Mouse (Mus musculus) heart, embryonic 12.5 days (tissue): Measurements from ENCODE around the gene Minos1. TPM values are rescaled to one million over a fixed set of nuclear protein-coding genes. Genes with fewer than 3 reads are reported as not detected.

ENCODE experiments used
- ATAC-seq: fragments of 200-750 bp; cut with Nextera tagmentation; 2 replicates; pipeline ENCODE4 v1.8.0; 2017; ENCODE audit warnings: moderate TSS enrichment, moderate library complexity; ENCODE audit not compliant: insufficient number of reproducible peaks, low FRiP score
- H3K27ac ChIP-seq: fragments of 300-500 bp; sonication (generic); 2 replicates; pipeline ENCODE4 v1.5.1; 2016; ENCODE audit warnings: mild to moderate bottlenecking, moderate library complexity; ENCODE audit not compliant: poor library complexity, severe bottlenecking
- H3K27me3 ChIP-seq: fragments of 300-500 bp; sonication (generic); replicated peaks from 2 replicates; pipeline ENCODE4 v1.6.1; 2016; ENCODE audit warnings: mild to moderate bottlenecking, moderate library complexity
- H3K36me3 ChIP-seq: fragments of 300-500 bp; sonication (generic); 2 replicates; pipeline ENCODE4 v1.6.1; 2016; ENCODE audit warnings: mild to moderate bottlenecking, moderate library complexity
- H3K4me1 ChIP-seq: fragments of 300-500 bp; sonication (generic); replicated peaks from 2 replicates; pipeline ENCODE4 v1.6.1; 2016; ENCODE audit warnings: mild to moderate bottlenecking
- H3K4me2 ChIP-seq: fragments of 300-500 bp; sonication (generic); 2 replicates; pipeline ENCODE4 v1.6.1; 2016; ENCODE audit warnings: mild to moderate bottlenecking, moderate library complexity
- H3K4me3 ChIP-seq: fragments of 300-500 bp; sonication (generic); 2 replicates; pipeline ENCODE4 v1.5.1; 2016; ENCODE audit warnings: mild to moderate bottlenecking
- H3K9ac ChIP-seq: fragments of 300-500 bp; sonication (generic); 2 replicates; pipeline ENCODE4 v1.6.1; 2016; ENCODE audit warnings: mild to moderate bottlenecking, moderate library complexity
- H3K9me3 ChIP-seq: fragments of 300-500 bp; sonication (generic); replicated peaks from 2 replicates; pipeline ENCODE4 v1.6.1; 2016; ENCODE audit warnings: mild to moderate bottlenecking, moderate library complexity
- WGBS: fragments of 180-500 bp; shearing (Covaris S2); methylation state at CpG from one replicate; pipeline ENCODE4 v1.1.7; 2016; 5-methylcytosine and 5-hydroxymethylcytosine counted together
- polyA plus RNA-seq: library from polyadenylated mRNA; unstranded; fragments of >200 nt; fragmentation: Nextera tagmentation; extraction: Ambion mirVana; gene quantifications from 2 replicates; pipeline ENCODE4 v1.2.1, GENCODE M21; 2016

The Minos1 gene
- polyA plus RNA-seq = 682 and 719 TPM in 2 replicates

DNA sequence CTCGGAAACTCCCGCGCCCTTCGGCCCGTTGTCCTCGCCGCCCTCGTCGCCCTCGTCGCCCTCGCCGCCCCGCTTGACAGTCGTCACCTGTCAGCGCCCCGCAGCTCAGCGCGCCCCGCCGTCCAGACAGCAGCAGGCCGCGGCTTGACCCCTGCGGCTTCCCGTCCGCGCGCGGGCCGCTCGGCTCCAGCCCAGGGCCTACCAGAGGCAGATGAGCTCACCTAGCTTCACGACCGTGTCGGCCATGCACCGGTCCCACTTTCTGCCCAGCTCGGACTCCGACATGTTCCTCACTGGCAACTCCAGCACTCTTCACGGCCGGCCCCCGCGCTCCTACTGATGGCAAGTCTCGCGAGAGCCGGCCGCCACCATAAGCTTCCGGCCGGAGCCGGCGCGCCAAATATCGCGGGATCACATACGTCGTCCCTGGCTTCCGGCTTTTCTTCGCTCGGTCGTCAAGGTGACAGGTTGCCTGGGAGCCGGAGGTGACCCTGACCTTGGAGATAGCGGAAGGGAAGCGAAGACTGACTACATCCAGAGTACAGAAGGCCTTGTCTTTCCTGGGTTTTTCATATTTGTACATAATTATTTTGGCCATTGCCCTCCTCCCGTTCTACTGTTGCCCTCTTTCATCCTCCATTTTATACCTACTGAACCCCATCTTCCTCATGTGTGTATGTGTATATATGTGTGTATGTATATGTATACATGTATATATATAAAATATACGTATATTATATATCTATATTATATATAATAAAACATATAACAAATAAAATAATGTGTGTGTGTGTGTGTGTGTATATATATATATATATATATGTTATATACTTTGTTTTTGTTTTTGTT, at the start of gene Minos1:
Gene Minos1, minus strand, starts transcription at position 413 of the 849 bp plus-strand sequence.
- peak; percentile 98 for ATAC-seq
- H3K4me2 ChIP-seq = peak within 1 kb of the TSS; percentile 85
- H3K27me3 ChIP-seq = no peaks in the 10 kb centered on the region
- peak within 1 kb of the TSS; percentile 93 for H3K27ac ChIP-seq
- H3K4me3 ChIP-seq = peak within 1 kb of the TSS; percentile 92
- peaks cover 9% of the 10 kb centered on the region for H3K9me3 ChIP-seq
- peak within 1 kb of the TSS; percentile 90 for H3K9ac ChIP-seq
- under 1% methylated on average over 63 of the region's 63 CpGs for WGBS
- H3K36me3 ChIP-seq = peaks cover 9% of the 10 kb centered on the region
- H3K4me1 ChIP-seq = peaks cover 19% of the 10 kb centered on the region

DNA sequence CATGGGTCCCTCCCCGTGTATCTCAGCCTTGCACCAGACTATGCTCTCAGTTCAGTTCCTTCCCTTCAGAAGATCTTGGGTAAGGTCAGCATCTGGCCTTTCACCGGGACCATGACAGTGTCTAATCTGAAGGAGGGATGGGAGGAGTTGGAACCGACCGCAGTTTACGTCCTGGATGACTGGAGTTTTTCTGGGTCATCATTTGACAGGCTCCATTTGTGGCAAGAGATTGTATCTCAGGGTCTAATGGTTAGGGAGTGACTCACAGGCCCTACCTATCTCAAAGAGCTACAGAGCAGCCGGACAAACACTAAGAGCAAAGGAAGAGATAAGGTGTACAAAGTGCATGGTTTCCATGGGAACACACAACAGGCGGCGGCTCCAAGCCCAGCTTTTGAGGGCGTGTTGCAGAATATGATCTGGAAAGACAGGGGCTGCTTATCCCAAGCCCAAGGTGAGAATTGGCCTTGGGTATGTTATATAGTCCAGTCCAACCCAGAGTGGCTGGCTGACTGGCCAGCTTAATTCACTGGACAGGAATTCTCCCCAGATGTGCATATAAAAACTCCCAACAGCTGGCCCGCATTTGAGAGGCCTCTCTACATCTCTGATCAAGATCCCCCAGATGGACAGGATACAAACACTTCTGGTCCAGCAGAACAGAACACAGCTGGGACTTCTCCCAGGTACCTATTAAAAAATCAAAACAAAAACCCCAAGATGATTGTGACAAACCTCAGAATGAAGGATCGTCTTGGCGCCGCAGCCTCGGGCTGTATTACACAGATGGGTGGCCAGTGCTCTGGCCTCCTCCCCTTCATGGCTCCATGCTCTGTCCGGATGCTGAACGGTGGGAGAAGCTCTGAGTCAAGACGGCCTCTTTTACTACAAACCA, 49.1 kb upstream of the Minos1 start:
- no peak overlapping the region for H3K27ac ChIP-seq
- H3K4me3 ChIP-seq = no peak overlapping the region
- peaks cover 11% of the 10 kb centered on the region for H3K4me1 ChIP-seq
- H3K27me3 ChIP-seq = no peaks in the 10 kb centered on the region
- no peaks in the 10 kb centered on the region for H3K36me3 ChIP-seq
- ATAC-seq = peak; percentile 73
- peaks cover 3% of the 10 kb centered on the region; the same call in 1 of the 2 replicates for H3K9me3 ChIP-seq
- H3K9ac ChIP-seq = no peak overlapping the region
- H3K4me2 ChIP-seq = no peak overlapping the region
- 46% methylated on average over 17 of the region's 17 CpGs for WGBS

GRCm38 (mm10) chr4:139179218-139179617, 48.3 kb upstream of the Minos1 start:
- 84% methylated on average over 2 of the region's 2 CpGs for WGBS
- Histone ChIP-seq H3K9ac (no peak overlapping the region), H3K9me3 (peaks cover 3% of the 10 kb centered on the region; the same call in 1 of the 2 replicates), H3K36me3 (no peaks in the 10 kb centered on the region), H3K27ac (no peak overlapping the region), H3K27me3 (no peaks in the 10 kb centered on the region; the same call in 1 of the 2 replicates), H3K4me3 (no peak overlapping the region), H3K4me2 (no peak overlapping the region), H3K4me1 (peaks cover 11% of the 10 kb centered on the region)
- ATAC-seq = no peak

DNA sequence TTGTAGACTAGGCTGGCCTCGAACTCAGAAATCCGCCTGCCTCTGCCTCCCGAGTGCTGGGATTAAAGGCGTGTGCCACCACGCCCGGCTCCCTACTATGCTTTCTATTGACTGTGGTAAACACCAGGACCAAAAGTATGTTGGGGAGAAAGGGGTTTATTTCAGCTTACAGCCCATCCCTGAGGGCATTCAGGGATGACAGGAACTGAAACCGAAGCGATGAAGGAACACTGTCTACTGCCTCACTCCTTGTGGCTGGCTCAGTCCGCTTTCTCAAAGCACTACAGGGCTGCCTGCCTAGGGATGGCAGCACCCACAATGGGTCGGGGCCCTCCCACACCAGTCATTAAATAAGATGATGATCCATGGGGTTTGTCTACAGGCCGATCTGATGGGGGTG, 47.5 kb upstream of the Minos1 start:
- no peak overlapping the region for H3K4me3 ChIP-seq
- no peak for ATAC-seq
- no peak overlapping the region for H3K27ac ChIP-seq
- no peaks in the 10 kb centered on the region; the same call in 1 of the 2 replicates for H3K27me3 ChIP-seq
- no peaks in the 10 kb centered on the region for H3K36me3 ChIP-seq
- H3K9ac ChIP-seq = no peak overlapping the region
- H3K4me1 ChIP-seq = peaks cover 11% of the 10 kb centered on the region
- H3K9me3 ChIP-seq = peaks cover 3% of the 10 kb centered on the region; the same call in 1 of the 2 replicates
- no peak overlapping the region for H3K4me2 ChIP-seq
- WGBS = 90% methylated on average over 11 of the region's 11 CpGs

DNA sequence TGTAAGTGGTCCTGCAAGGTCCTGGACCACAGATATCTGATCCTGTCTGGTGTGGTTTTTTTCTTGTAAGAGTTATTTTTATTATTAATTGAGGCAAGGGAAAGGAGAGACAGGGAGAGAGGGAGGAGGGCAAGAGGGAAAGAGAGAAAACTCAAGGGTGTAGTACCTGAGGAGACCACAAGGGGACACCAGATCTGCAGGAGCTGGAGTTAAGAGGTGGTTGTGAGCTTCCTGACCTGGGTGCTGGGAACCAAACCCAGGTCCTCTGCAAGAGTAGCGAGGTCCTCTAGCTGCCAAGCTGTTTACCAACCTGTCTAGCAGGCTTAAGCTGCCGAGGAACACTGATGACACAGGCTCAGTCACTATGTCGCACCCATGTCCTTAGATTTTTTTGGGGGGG, 47.0 kb upstream of the Minos1 start:
- H3K9ac ChIP-seq = no peak overlapping the region
- H3K27me3 ChIP-seq = no peaks in the 10 kb centered on the region; the same call in 1 of the 2 replicates
- H3K9me3 ChIP-seq = peaks cover 3% of the 10 kb centered on the region; the same call in 1 of the 2 replicates
- 87% methylated on average over 3 of the region's 3 CpGs for WGBS
- no peak overlapping the region for H3K4me2 ChIP-seq
- H3K4me3 ChIP-seq = no peak overlapping the region
- H3K4me1 ChIP-seq = peaks cover 11% of the 10 kb centered on the region
- H3K36me3 ChIP-seq = no peaks in the 10 kb centered on the region
- no peak overlapping the region for H3K27ac ChIP-seq
- no peak for ATAC-seq

- Histone ChIP-seq H3K9ac (no peak overlapping the region), H3K27me3 (no peaks in the 10 kb centered on the region; the same call in 1 of the 2 replicates), H3K4me3 (no peak overlapping the region), H3K36me3 (no peaks in the 10 kb centered on the region), H3K4me1 (peaks cover 11% of the 10 kb centered on the region), H3K27ac (no peak overlapping the region), H3K9me3 (peaks cover 3% of the 10 kb centered on the region; the same call in 1 of the 2 replicates), H3K4me2 (no peak overlapping the region)
- 56% methylated on average over 6 of the region's 6 CpGs for WGBS
- no peak for ATAC-seq
Measured at GRCm38 (mm10) chr4:139176023-139176422, 45.1 kb upstream of the Minos1 start.

DNA sequence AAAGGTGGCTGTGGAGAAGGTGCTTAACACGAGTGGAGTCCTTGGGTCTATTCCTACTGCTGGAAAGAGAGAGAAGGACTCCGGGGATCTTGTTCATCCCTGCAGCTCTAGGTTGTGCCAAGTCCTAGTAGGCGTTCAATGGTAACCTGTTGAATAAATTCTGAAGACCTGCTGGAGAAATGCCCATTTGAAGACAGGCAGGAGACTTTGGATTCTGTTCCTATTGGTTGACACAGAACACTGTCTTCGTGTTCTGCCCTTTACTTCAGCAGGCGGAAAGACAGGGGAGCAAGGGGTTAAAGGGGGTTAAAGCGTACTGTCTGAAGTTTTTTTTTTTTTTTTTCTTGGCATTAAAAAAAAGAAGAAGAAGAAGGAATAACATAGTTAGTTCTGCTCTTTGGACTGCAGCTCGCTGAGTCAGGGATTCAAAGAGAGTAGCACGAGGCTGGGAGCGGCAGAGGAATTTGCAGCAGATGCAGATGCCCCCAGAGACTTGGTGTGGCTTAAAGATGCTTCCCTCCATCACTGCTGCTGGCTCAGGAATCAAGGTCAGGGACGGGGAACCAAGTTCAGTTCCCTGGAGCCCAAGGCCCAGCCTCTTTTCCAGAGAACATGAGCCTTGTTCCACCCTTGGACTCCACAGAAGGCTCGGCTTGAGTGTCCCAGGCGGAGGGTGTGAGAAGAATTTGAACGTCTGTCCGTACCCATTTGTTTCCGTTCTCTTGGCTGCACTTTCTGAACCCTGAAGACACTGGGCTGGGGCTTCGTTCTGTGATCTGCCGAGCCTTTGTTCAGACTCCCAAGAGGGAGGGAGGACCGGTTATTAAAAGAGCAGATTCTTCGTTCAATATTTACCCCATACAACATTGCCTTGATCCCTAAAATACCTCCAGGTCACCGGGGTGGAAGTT, 44.4 kb upstream of the Minos1 start:
- no peaks in the 10 kb centered on the region; the same call in 1 of the 2 replicates for H3K27me3 ChIP-seq
- H3K36me3 ChIP-seq = no peaks in the 10 kb centered on the region
- peaks cover 9% of the 10 kb centered on the region for H3K4me1 ChIP-seq
- no peak for ATAC-seq
- H3K9ac ChIP-seq = no peak overlapping the region
- 53% methylated on average over 20 of the region's 20 CpGs for WGBS
- no peak overlapping the region for H3K4me3 ChIP-seq
- no peak overlapping the region for H3K27ac ChIP-seq
- H3K4me2 ChIP-seq = no peak overlapping the region
- H3K9me3 ChIP-seq = peaks cover 3% of the 10 kb centered on the region; the same call in 1 of the 2 replicates

DNA sequence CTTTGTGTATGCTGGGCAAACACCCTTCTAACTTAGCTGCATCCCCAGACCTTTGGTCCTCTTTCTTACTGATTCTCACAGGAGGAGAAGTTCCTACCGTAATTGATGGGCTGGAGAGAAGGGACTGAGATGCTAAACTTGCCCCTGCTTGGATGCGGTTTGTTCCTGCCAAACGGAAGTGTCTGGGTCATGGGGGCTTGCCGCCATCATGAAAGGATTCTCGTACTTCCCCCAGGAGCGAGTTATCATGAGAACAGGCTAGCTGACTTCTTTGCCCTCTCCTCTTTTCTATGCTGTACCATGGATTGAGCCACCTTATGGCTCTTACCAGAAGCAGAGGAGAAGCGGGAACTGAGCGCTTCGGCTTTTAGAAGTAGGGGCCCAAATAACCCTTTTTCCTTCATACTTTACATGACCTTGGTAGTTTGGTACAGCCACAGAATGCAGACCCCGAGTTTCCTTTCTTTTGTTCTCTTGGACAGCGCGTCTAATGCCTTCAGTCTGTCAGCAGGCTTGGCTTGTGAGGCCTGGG, 38.9 kb upstream of the Minos1 start:
- Histone ChIP-seq H3K27ac (no peak overlapping the region), H3K4me3 (no peak overlapping the region), H3K4me1 (peaks cover 9% of the 10 kb centered on the region; the same call in 1 of the 2 replicates), H3K4me2 (no peak overlapping the region), H3K9me3 (no peaks in the 10 kb centered on the region), H3K27me3 (no peaks in the 10 kb centered on the region; the same call in 1 of the 2 replicates), H3K9ac (no peak overlapping the region), H3K36me3 (no peaks in the 10 kb centered on the region)
- no peak for ATAC-seq
- WGBS = 74% methylated on average over 12 of the region's 12 CpGs

DNA sequence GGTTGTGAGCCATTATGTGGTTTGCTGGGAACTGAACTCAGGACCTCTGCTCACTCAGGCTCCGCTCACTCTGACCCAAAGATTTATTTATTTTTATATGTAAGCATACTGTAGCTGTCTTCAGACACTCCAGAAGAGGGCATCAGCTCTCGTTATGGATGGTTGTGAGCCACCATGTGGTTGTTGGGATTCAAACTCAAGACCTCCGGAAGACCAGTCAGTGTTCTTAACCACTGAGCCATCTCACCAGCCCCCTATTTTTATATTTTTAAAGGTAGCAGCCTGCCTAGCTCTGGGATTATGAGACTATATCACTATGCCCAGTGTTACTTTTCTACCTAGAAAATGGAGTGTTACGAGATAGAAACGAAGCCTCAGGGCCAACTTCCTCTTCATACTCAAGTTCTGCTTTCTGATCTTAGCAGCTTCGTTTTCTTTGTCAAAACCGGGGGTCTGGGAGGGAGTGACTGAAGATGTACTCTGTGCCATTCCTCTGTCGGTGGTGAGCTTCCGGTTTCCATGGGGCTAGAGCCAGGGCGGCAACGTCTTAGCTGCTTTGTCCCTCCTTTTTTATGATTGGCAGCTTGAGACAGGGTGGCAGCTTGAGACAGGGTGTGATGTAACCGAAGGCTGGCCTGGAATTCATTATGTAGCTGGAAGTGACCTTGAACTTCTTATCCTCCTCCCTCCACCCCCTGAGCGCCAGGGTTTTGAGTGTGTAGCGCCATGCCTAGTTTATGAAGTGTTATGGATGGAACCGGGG, 38.3 kb upstream of the Minos1 start:
- Histone ChIP-seq H3K27me3 (no peaks in the 10 kb centered on the region), H3K27ac (no peak overlapping the region), H3K4me1 (peaks cover 9% of the 10 kb centered on the region; the same call in 1 of the 2 replicates), H3K9me3 (no peaks in the 10 kb centered on the region), H3K36me3 (no peaks in the 10 kb centered on the region), H3K4me3 (no peak overlapping the region), H3K9ac (no peak overlapping the region), H3K4me2 (no peak overlapping the region)
- WGBS = 77% methylated on average over 15 of the region's 15 CpGs
- ATAC-seq = no peak
